Mouse (Mus musculus) v-Abl transformed pro-B cells (cell line): ENCODE results near the gene BC030867.
"Not testable (repeated sequence)": the region's sequence is repeated elsewhere in the genome, so short reads cannot be mapped to it uniquely, and the experiment has no call there.

Experiments used
- in situ Hi-C, 2 experiments: fragments of 400-800 bp; cut with MboI; formaldehyde crosslinking; loops; one replicate each; pipeline ENCODE4 v1.15.1; 2025; ENCODE audit not compliant: unreplicated experiment in 2 of 2

Gene BC030867

GRCm38 (mm10) chr11:102244926-102245449, 3.7 kb upstream of the BC030867 start:
- in situ Hi-C loops, result loop anchor here in 1 of 2 experiments (25.0 kb wide), 1 partner anchor 458 kb away; the partner anchor contains the start of gene Etv4

GRCm38 (mm10) chr11:102245581-102246272, 3.0 kb upstream of the BC030867 start:
- in situ Hi-C loops, result loop anchor here in 1 of 2 experiments (25.0 kb wide), 1 partner anchor 458 kb away; the partner anchor contains the start of gene Etv4

GRCm38 (mm10) chr11:102246273-102246635, 2.4 kb upstream of the BC030867 start:
- in situ Hi-C loops, result loop anchor here in 1 of 2 experiments (25.0 kb wide), 1 partner anchor 459 kb away; the partner anchor contains the start of gene Etv4

- in situ Hi-C loops, result loop anchor here in 1 of 2 experiments (25.0 kb wide), 1 partner anchor 460 kb away; the partner anchor contains the start of gene Etv4
Measured at GRCm38 (mm10) chr11:102246871-102247270, 1.8 kb upstream of the BC030867 start.

- in situ Hi-C loops, result loop anchor here in 1 of 2 experiments (25.0 kb wide), 1 partner anchor 462 kb away; the partner anchor contains the start of gene Etv4
Measured at GRCm38 (mm10) chr11:102249351-102250090, 839 bp downstream of the BC030867 start.

- in situ Hi-C loops, result loop anchor here in 1 of 2 experiments (5.0 kb wide), 1 partner anchor 190 kb away; no protein-coding TSS in a partner anchor
Measured at GRCm38 (mm10) chr11:102257514-102257913, 8.8 kb downstream of the BC030867 start.

GRCm38 (mm10) chr11:102258095-102258494, 9.4 kb downstream of the BC030867 start:
- in situ Hi-C loops, result loop anchor here in 1 of 2 experiments (5.0 kb wide), 1 partner anchor 191 kb away; no protein-coding TSS in a partner anchor

- in situ Hi-C loops, result loop anchor here in 1 of 2 experiments (5.0 kb wide), 1 partner anchor 191 kb away; no protein-coding TSS in a partner anchor
Measured at GRCm38 (mm10) chr11:102258521-102258920, 9.8 kb downstream of the BC030867 start.

- in situ Hi-C loops, result no loop called here
Measured at GRCm38 (mm10) chr11:102263211-102263610, 14.5 kb downstream of the BC030867 start.

- in situ Hi-C loops, result loop anchor here in 1 of 2 experiments (5.0 kb wide), 1 partner anchor 199 kb away; no protein-coding TSS in a partner anchor
Measured at GRCm38 (mm10) chr11:102265816-102266215, 17.1 kb downstream of the BC030867 start.

- in situ Hi-C loops, result loop anchor here in 1 of 2 experiments (5.0 kb wide), 1 partner anchor 199 kb away; no protein-coding TSS in a partner anchor
Measured at GRCm38 (mm10) chr11:102266631-102267355, 18.1 kb downstream of the BC030867 start.

GRCm38 (mm10) chr11:102267480-102267879, 18.8 kb downstream of the BC030867 start:
- in situ Hi-C loops, result loop anchor here in 1 of 2 experiments (5.0 kb wide), 1 partner anchor 200 kb away; no protein-coding TSS in a partner anchor

- in situ Hi-C loops, result loop anchor here in 1 of 2 experiments (5.0 kb wide), 1 partner anchor 201 kb away; no protein-coding TSS in a partner anchor
Measured at GRCm38 (mm10) chr11:102268520-102269244, 20.0 kb downstream of the BC030867 start, which contains the start of gene Asb16. TSS of gene Asb16 (plus strand) at chr11:102268743.

- in situ Hi-C loops, result loop anchor here in 1 of 2 experiments (5.0 kb wide), 1 partner anchor 39 kb away; no protein-coding TSS in a partner anchor
Measured at GRCm38 (mm10) chr11:102276411-102276915, 27.8 kb downstream of the BC030867 start.

- in situ Hi-C loops, result loop anchor here in 1 of 2 experiments (5.0 kb wide), 1 partner anchor 40 kb away; no protein-coding TSS in a partner anchor
Measured at GRCm38 (mm10) chr11:102277754-102278153, 29.1 kb downstream of the BC030867 start.

GRCm38 (mm10) chr11:102279595-102279994, 30.9 kb downstream of the BC030867 start:
- in situ Hi-C loops, result loop anchor here in 1 of 2 experiments (5.0 kb wide), 1 partner anchor 42 kb away; no protein-coding TSS in a partner anchor

GRCm38 (mm10) chr11:102280267-102280666, 31.6 kb downstream of the BC030867 start:
- in situ Hi-C loops, result not testable (repeated sequence)

GRCm38 (mm10) chr11:102283922-102284321, 35.2 kb downstream of the BC030867 start:
- in situ Hi-C loops, result no loop called here
